Mouse (Mus musculus) kidney, adult 2 months (tissue): ENCODE measurements around the gene Hoxd3.

Source experiments
- CTCF ChIP-seq: fragments of 200-500 bp; conservative IDR thresholded peaks from 2 replicates; pipeline ENCODE4 v1.5.1; 2011; ENCODE audit warnings: low read depth, mild to moderate bottlenecking, control low read depth, low read length, moderate library complexity, mixed read lengths; ENCODE audit not compliant: insufficient read depth, insufficient read length
- POLR2A ChIP-seq: fragments of 200-500 bp; IDR thresholded peaks from one replicate; pipeline ENCODE4 v1.6.1; 2011; ENCODE audit warnings: low read depth, low read length, control low read depth

- TF ChIP-seq CTCF (no peak), POLR2A (no peak)
Measured at GRCm38 (mm10) chr2:74728303-74728680, 16.6 kb downstream of the Hoxd3 start.
